Mouse (Mus musculus) embryonic facial prominence, embryonic 10.5 days (tissue): ENCODE measurements around the gene Gatb. TPM values are rescaled to one million over a fixed set of nuclear protein-coding genes. Genes with fewer than 3 reads are reported as not detected.

Source experiments
- DNase-seq: peaks from one replicate; pipeline ENCODE4 v3.0.0-alpha.2; 2017; ENCODE audit warnings: low spot score
- H3K27ac ChIP-seq: fragments of 300-500 bp; sonication (generic); replicated peaks from 2 replicates; pipeline ENCODE4 v1.5.1; 2016; ENCODE audit warnings: mild to moderate bottlenecking
- H3K27me3 ChIP-seq: fragments of 300-500 bp; sonication (generic); replicated peaks from 2 replicates; pipeline ENCODE4 v1.6.1; 2016; ENCODE audit warnings: low read depth, mild to moderate bottlenecking; ENCODE audit not compliant: poor library complexity, severe bottlenecking
- H3K36me3 ChIP-seq: fragments of 300-500 bp; sonication (generic); replicated peaks from 2 replicates; pipeline ENCODE4 v1.6.1; 2016; ENCODE audit warnings: mild to moderate bottlenecking, moderate library complexity
- H3K4me1 ChIP-seq: fragments of 300-500 bp; sonication (generic); 2 replicates; pipeline ENCODE4 v1.6.1; 2016
- H3K4me3 ChIP-seq: fragments of 300-500 bp; sonication (generic); 2 replicates; pipeline ENCODE4 v1.5.1; 2016; ENCODE audit warnings: mild to moderate bottlenecking, moderate library complexity
- H3K9me3 ChIP-seq: fragments of 300-500 bp; sonication (generic); 2 replicates; pipeline ENCODE4 v1.6.1; 2016; ENCODE audit warnings: mild to moderate bottlenecking
- WGBS: fragments of 180-500 bp; shearing (Covaris S2); methylation state at CpG from one replicate; pipeline ENCODE4 v1.1.7; 2016; 5-methylcytosine and 5-hydroxymethylcytosine counted together
- polyA plus RNA-seq: library from polyadenylated mRNA; unstranded; fragments of >200 nt; fragmentation: Nextera tagmentation; extraction: Ambion mirVana; gene quantifications from 2 replicates; pipeline ENCODE4 v1.2.1, GENCODE M21; 2016

Gatb gene
- polyA plus RNA-seq, 1 experiment from 2014 or later = 26.8 TPM

DNA sequence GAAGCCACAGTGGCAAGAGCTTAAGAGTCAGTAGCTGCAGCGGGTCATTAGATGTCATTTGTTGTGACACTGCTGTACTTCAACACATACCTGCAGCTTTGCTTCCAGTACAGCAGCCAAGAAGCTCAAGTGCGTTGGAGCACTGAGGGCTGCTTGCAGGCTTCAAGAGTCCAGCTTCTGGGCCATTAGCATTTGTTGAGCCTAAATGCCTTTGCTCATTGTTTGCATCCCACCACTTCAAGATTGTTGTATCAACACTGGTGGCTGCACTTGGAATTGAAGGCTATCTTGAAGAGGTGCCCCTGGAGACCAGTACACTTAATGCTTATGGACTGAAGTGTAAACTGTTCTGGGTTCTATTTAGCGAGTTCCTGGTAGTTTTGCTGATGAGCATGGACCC is 33.0 kb downstream of the Gatb start:
- no peaks in the 10 kb centered on the region for H3K27me3 ChIP-seq
- no peak for DNase-seq
- H3K4me3 ChIP-seq = no peak overlapping the region
- H3K9me3 ChIP-seq = no peaks in the 10 kb centered on the region
- H3K4me1 ChIP-seq = peaks cover 8% of the 10 kb centered on the region
- WGBS = 91% methylated on average over 3 of the region's 3 CpGs
- peaks cover 10% of the 10 kb centered on the region for H3K36me3 ChIP-seq
- H3K27ac ChIP-seq = no peak overlapping the region

DNA sequence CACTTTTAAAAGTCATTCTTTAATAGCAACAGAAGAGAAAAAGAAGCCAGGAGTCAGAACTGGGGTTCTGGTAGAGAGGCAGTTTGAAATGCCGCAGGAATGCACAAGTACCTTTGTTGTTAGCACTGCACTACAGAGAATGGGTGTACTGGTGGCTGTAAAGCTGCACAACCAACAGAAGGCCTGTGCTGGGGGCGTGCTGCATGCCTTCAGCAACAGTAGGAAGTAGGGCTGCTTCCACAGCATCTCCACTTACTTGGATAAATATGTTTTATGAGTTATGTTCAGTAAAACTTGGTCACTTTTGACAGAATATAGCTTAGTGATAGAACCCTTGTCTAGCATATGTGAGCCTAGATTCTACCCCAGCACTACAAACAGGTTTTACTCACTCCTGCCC is 33.8 kb downstream of the Gatb start:
- WGBS = 88% methylated on average over 2 of the region's 2 CpGs
- H3K27ac ChIP-seq = no peak overlapping the region
- no peak for DNase-seq
- H3K4me1 ChIP-seq = peaks cover under 1% of the 10 kb centered on the region; the same call in 1 of the 2 replicates
- no peaks in the 10 kb centered on the region for H3K27me3 ChIP-seq
- H3K36me3 ChIP-seq = peaks cover 10% of the 10 kb centered on the region
- H3K9me3 ChIP-seq = no peaks in the 10 kb centered on the region
- no peak overlapping the region for H3K4me3 ChIP-seq

DNA sequence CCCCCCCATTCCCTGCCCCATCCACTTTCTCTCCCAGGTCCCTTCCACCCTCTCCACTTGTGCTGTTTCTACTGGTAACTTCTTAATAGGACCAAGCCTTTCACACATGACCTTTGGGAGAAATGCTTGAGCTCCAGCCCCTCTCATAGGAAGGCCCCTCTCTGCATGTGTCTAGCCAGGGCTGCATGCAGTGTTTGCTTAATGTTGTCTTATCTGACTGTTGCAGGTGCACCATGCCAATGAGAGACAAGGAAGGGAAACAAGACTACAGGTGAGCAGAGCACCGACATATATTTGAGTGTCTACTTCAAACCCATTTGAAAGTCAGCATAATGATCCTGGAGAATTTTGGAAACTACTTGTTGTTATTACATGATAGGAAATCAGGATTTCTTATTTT is 42.5 kb downstream of the Gatb start:
- no peak overlapping the region for H3K4me3 ChIP-seq
- no peaks in the 10 kb centered on the region for H3K4me1 ChIP-seq
- H3K27ac ChIP-seq = no peak overlapping the region
- H3K9me3 ChIP-seq = no peaks in the 10 kb centered on the region
- no peak for DNase-seq
- peaks cover 43% of the 10 kb centered on the region for H3K36me3 ChIP-seq
- no peaks in the 10 kb centered on the region for H3K27me3 ChIP-seq
- WGBS = 92% methylated on average over 1 of the region's 1 CpGs

DNA sequence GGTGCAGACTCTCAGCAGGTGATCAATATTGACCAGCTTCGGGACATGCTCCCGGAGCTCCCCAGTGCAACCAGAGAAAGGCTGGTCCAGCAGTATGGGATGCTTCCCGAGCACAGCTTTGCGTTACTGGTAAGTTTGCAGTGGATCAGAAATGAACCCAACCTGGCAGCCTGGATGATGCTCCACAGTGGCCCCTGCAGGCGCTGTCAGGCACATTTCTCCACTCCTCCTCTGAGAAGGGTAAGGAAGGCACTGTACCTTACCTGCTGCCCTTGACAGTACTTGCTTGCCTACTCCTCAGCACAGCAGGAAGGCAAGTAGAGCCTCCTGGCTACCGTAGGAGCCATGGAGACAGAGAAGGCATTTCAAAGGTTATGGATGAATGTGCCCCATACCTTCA is 45.0 kb downstream of the Gatb start:
- 78% methylated on average over 6 of the region's 6 CpGs for WGBS
- DNase-seq = no peak
- Histone ChIP-seq H3K36me3 (peaks cover 44% of the 10 kb centered on the region), H3K4me1 (no peaks in the 10 kb centered on the region), H3K9me3 (no peaks in the 10 kb centered on the region), H3K27ac (no peak overlapping the region), H3K4me3 (no peak overlapping the region), H3K27me3 (no peaks in the 10 kb centered on the region)

DNA sequence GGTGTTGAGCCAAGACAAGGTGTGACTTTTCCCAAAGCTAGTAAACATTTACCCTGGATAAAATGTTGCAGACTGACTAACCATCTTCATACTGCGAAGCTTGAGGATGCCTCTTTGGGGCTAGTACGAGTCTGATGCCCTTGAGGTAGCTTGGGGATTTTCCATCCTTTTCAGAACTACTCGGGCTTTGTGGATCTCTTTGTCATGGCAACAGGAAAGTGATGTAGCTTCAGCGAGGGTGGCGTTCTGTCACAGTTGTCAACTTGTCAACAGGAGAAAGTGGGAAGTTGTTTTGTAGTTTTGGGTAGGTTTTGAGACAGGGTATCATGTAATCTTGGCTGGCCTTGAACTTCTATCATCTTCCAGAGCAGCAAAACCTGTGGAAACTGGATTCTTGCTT is 45.4 kb downstream of the Gatb start:
- DNase-seq = no peak
- Histone ChIP-seq H3K27ac (no peak overlapping the region), H3K4me3 (no peak overlapping the region), H3K36me3 (peaks cover 43% of the 10 kb centered on the region), H3K9me3 (no peaks in the 10 kb centered on the region), H3K4me1 (no peaks in the 10 kb centered on the region), H3K27me3 (no peaks in the 10 kb centered on the region)
- WGBS = 88% methylated on average over 5 of the region's 5 CpGs

DNA sequence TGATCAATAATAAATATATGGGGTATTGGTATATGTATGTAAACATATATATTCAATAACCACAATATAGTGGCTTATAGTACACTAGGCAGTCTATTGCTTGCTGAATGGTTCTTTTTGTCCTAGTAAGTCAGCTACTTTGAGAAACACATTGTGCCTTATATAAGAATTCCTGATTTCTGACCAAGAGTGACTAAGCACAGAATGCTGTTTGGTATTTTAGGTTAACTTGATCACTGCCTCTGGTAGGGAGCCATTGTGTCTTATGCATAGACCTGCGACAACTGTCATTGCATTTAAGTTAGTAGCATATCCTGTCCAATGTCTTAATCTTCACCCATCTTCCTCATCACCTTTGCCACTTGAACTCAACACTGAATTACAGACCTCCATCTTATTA is 45.8 kb downstream of the Gatb start:
- Histone ChIP-seq H3K9me3 (no peaks in the 10 kb centered on the region), H3K36me3 (peaks cover 43% of the 10 kb centered on the region), H3K4me1 (no peaks in the 10 kb centered on the region), H3K27me3 (no peaks in the 10 kb centered on the region), H3K4me3 (no peak overlapping the region), H3K27ac (no peak overlapping the region)
- 95% methylated on average over 1 of the region's 1 CpGs for WGBS
- DNase-seq = no peak

DNA sequence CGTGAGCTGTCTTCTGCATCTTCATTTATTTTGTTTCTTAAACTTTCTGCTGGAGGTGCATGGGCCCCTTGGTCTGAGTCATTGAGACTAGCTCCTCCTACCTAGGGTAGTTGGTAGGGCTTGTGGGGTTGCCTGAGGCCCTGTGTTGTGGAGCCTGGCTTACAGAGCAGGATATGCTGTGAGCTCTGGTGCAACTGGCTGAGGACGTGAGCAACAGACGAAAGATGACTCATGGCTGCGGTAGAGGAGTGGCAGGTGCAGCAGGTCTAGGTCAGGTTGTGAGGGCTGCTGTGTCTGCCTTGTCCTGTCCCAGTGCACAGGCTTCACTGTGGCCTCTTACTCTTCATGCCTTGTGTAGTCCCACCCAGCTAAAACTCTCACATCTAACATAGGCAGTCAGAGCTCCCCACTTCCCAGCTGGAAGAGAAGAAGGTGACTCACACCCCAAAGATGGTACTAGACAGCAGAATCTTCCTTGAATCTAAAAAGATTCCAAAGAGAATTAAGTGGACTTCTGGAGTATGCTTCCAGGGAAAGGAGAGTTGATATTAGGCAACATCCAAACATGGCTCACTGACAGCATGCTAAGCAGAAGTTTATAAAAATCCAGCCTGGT is 56.1 kb downstream of the Gatb start:
- H3K4me3 ChIP-seq = no peak overlapping the region
- H3K9me3 ChIP-seq = no peaks in the 10 kb centered on the region
- no peak overlapping the region for H3K27ac ChIP-seq
- no peaks in the 10 kb centered on the region for H3K4me1 ChIP-seq
- no peak for DNase-seq
- no peaks in the 10 kb centered on the region for H3K27me3 ChIP-seq
- peaks cover 4% of the 10 kb centered on the region for H3K36me3 ChIP-seq
- WGBS = 91% methylated on average over 4 of the region's 4 CpGs

DNA sequence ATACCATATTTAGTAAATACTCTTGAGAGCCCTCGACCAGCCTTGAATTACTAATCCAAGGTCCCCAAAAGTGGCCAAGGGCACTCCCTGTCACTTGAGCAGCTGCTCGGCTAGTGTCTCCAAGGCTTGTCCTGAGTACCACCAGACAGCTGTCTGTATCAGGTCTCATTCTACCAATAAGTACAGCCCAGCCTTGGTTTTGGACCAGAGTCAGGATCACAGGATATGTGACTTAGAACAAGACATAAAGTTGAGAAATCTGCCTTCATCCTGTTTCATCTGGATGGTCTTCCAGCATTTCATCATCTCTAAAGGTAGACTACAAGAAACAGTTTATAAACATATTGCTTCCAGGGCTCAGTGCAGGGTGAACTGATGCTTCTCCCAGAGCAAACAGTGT is 59.8 kb downstream of the Gatb start:
- DNase-seq = no peak
- Histone ChIP-seq H3K36me3 (peaks cover 4% of the 10 kb centered on the region), H3K9me3 (no peaks in the 10 kb centered on the region), H3K4me3 (no peak overlapping the region), H3K27ac (no peak overlapping the region), H3K4me1 (no peaks in the 10 kb centered on the region), H3K27me3 (no peaks in the 10 kb centered on the region)
- 82% methylated on average over 2 of the region's 2 CpGs for WGBS

DNA sequence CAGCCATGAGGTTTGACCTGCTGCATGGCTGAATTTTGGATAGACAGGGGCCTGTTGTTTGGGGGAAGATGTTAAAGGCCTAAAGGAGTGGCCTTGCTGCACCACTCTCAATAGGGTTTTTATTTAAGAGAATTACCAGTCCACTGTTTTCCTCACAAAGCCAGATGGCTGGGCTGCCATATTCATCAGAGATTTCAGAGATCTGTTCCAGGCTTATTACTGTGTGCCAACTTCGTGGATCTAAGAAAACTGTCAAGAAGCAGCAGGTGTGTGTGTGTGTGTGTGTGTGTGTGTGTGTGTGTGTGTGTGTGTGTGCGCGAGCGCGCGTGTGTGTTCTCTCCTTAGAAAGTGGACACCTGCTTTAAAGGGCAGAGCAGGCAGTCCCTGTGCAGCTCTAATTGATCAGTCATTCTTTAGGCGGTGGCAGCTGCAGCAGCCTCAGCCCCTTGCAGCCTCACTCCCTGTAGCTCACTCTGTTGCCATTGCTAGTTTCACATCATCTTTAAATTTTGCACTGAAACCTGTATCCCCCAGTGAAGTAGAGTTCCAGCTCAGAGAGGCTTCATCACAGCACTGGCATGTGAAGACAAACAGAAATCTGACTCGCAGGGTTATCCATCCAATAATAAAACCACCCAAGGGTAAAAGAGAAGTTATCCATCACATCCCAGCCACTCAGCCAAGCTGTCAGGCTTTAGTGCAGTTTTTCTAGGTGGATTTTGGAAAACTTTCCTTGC is 60.6 kb downstream of the Gatb start:
- no peak overlapping the region for H3K4me3 ChIP-seq
- H3K27ac ChIP-seq = no peak overlapping the region
- peaks cover under 1% of the 10 kb centered on the region; the same call in 1 of the 2 replicates for H3K36me3 ChIP-seq
- H3K9me3 ChIP-seq = no peaks in the 10 kb centered on the region
- H3K4me1 ChIP-seq = no peaks in the 10 kb centered on the region
- WGBS = 79% methylated on average over 8 of the region's 8 CpGs
- DNase-seq = no peak
- H3K27me3 ChIP-seq = no peaks in the 10 kb centered on the region

DNA sequence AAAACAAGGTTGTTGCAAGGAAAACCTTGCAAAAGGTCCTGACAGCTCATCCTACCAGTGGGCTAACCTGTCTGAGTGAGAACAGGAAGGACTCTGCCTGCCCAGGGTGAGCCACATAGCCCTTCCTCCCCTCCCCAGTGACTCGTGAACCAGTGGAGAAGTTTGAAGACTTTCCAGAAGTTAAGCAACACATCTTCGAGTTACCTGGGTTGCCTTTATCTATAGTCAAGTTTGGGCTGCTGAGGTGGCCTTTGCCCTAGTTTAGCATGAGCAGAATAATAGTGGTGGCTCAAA is 61.2 kb downstream of the Gatb start:
- Histone ChIP-seq H3K36me3 (no peaks in the 10 kb centered on the region), H3K27ac (no peak overlapping the region), H3K9me3 (no peaks in the 10 kb centered on the region), H3K4me3 (no peak overlapping the region), H3K27me3 (no peaks in the 10 kb centered on the region), H3K4me1 (no peaks in the 10 kb centered on the region)
- no peak for DNase-seq
- WGBS = 76% methylated on average over 2 of the region's 2 CpGs

DNA sequence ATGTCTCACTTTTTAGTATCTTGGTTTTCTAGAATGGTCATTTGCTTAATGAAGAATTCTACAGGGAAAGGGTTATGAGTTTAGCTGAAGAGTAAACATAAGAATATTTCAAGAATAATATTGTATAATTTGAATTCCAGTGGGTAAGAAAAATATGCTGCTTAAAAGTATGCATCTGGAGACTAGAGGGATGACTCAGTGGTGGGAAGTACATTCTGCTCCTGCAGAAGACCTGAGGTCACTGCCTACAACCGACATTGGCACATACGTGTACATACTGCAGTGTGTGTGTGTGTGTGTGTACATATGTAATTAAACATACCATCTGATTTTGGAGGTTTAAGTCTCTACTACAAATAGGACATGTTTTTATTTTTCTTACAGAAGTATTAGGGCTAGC is 61.7 kb downstream of the Gatb start:
- no peak for DNase-seq
- Histone ChIP-seq H3K27me3 (no peaks in the 10 kb centered on the region), H3K27ac (no peak overlapping the region), H3K4me3 (no peak overlapping the region), H3K36me3 (no peaks in the 10 kb centered on the region), H3K4me1 (no peaks in the 10 kb centered on the region), H3K9me3 (no peaks in the 10 kb centered on the region)
- WGBS = 87% methylated on average over 2 of the region's 2 CpGs

DNA sequence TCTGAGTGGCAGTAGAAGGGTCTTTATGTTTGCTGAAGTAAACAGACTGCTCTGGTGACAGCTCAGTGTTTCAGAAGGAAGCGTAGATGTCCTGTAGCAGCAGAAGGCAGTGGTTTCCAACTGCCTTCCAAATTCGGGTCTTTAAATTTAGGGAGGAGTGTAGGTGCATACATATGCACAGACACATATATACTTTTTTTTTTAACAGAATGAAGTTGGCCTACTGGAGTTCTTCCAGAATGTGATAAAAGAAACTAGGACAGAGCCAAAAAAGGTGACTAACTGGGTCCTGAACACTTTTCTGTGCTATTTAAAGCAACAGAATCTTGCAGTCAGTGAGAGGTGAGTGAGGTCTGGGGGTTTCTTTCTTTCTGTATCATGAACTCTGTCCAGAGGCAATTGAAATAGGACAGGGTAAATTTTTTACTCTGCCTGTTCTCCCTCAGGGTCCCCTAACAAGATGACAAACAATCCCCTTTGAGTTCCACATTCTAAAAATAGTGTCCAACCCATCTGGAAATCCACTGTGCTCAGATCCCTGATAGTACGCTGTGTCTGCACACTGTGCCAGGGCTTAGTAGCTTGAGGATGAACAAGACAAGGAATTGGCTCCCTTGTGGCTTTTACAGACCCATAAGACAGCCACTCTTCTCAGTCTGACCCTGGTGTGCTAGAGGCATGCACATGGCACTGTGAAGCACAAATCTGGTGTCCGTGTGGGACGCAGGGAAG is 63.0 kb downstream of the Gatb start:
- Histone ChIP-seq H3K9me3 (no peaks in the 10 kb centered on the region), H3K27ac (no peak overlapping the region), H3K36me3 (no peaks in the 10 kb centered on the region), H3K27me3 (no peaks in the 10 kb centered on the region), H3K4me3 (no peak overlapping the region), H3K4me1 (no peaks in the 10 kb centered on the region)
- no peak for DNase-seq
- 90% methylated on average over 5 of the region's 5 CpGs for WGBS

DNA sequence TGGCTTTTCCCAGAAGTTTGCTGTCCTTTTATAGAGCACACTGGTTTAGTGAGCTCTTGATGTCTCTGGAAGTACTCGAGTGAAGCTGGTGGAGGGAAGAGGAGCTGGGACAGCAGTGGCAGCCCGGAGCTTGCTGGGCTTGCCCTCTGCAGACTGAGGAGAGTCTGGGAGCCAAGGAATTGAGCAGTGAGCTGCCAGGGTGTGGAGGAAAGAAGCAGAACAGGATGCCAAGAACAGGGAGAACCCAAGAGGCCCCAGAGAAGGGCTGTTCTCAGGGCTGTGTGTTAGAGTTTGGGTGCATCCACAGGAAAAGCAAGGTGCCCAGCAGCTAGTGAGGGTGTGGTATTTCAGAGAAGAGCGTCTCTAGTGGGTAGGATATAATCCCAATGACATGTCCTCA is 67.8 kb downstream of the Gatb start:
- 87% methylated on average over 3 of the region's 3 CpGs for WGBS

More for the DNA sequence above, 67.8 kb downstream of the Gatb start:
- Histone ChIP-seq H3K27ac (no peak overlapping the region), H3K9me3 (no peaks in the 10 kb centered on the region), H3K36me3 (no peaks in the 10 kb centered on the region), H3K27me3 (no peaks in the 10 kb centered on the region), H3K4me1 (no peaks in the 10 kb centered on the region), H3K4me3 (no peak overlapping the region)
- no peak for DNase-seq
